Mouse (Mus musculus) intestine, embryonic 14.5 days (tissue): ENCODE results near the gene Gm10518. TPM values are rescaled to one million over a fixed set of nuclear protein-coding genes. Genes with fewer than 3 reads are reported as not detected.

Source experiments
- ATAC-seq: fragments of 200-750 bp; cut with Nextera tagmentation; replicated peaks from 2 replicates; pipeline ENCODE4 v1.8.0; 2017; ENCODE audit warnings: low read depth, moderate number of reproducible peaks, moderate TSS enrichment, moderate library complexity; ENCODE audit not compliant: low FRiP score, low TSS enrichment
- DNase-seq: peaks from one replicate; pipeline ENCODE4 v3.0.0-alpha.2; 2018; ENCODE audit warnings: low spot score
- H3K27ac ChIP-seq: fragments of 300-500 bp; sonication (generic); 2 replicates; pipeline ENCODE4 v1.5.1; 2014; ENCODE audit warnings: low read depth, mild to moderate bottlenecking, control low read depth
- H3K27me3 ChIP-seq: fragments of 300-500 bp; sonication (generic); replicated peaks from 2 replicates; pipeline ENCODE4 v1.6.1; 2014; ENCODE audit warnings: low read length, control low read depth; ENCODE audit not compliant: control insufficient read depth, insufficient read depth
- H3K36me3 ChIP-seq: fragments of 300-500 bp; sonication (generic); 2 replicates; pipeline ENCODE4 v1.6.1; 2014; ENCODE audit warnings: low read length, control low read depth; ENCODE audit not compliant: control insufficient read depth, insufficient read depth
- H3K4me1 ChIP-seq: fragments of 300-500 bp; sonication (generic); replicated peaks from 2 replicates; pipeline ENCODE4 v1.6.1; 2014; ENCODE audit warnings: low read length, control low read depth, mixed read lengths; ENCODE audit not compliant: control insufficient read depth, insufficient read depth
- H3K4me2 ChIP-seq: fragments of 300-500 bp; sonication (generic); 2 replicates; pipeline ENCODE4 v1.6.1; 2014; ENCODE audit warnings: low read length
- H3K4me3 ChIP-seq: fragments of 300-500 bp; sonication (generic); 2 replicates; pipeline ENCODE4 v1.5.1; 2014; ENCODE audit warnings: low read depth, low read length, control low read depth, mixed read lengths
- H3K9ac ChIP-seq: fragments of 300-500 bp; sonication (generic); 2 replicates; pipeline ENCODE4 v1.6.1; 2014; ENCODE audit warnings: mild to moderate bottlenecking, low read length
- H3K9me3 ChIP-seq: fragments of 300-500 bp; sonication (generic); 2 replicates; pipeline ENCODE4 v1.6.1; 2016; ENCODE audit warnings: low read length, control low read depth; ENCODE audit not compliant: control insufficient read depth
- WGBS: fragments of 180-500 bp; shearing (Covaris S2); extraction: QIAGEN DNeasy Blood & Tissue Kit; methylation state at CpG from one replicate; pipeline ENCODE4 v1.1.7; 2014; 5-methylcytosine and 5-hydroxymethylcytosine counted together
- polyA plus RNA-seq: library from polyadenylated mRNA; unstranded; fragments of >200 nt; fragmentation: Nextera tagmentation; extraction: Ambion mirVana; gene quantifications from 2 replicates; pipeline ENCODE4 v1.2.1, GENCODE M21; 2014

Gene Gm10518
- 0.17 and 0.28 TPM in 2 replicates for polyA plus RNA-seq

GRCm38 (mm10) chr1:179802610-179803512, at the start of gene Gm10518:
Gene Gm10518, plus strand, starts transcription at chr1:179803376.
- Histone ChIP-seq H3K9me3 (no peaks in the 10 kb centered on the region), H3K4me2 (peak within 1 kb of the TSS; percentile 89), H3K4me3 (peak within 1 kb of the TSS; percentile 81), H3K27ac (peak within 1 kb of the TSS; percentile 99), H3K36me3 (peaks cover 12% of the 10 kb centered on the region), H3K27me3 (no peaks in the 10 kb centered on the region), H3K9ac (peak within 1 kb of the TSS; percentile 94), H3K4me1 (peaks cover 13% of the 10 kb centered on the region)
- under 1% methylated on average over 94 of the region's 94 CpGs for WGBS
- ATAC-seq (peak; percentile 81), DNase-seq (peak; percentile 83)

GRCm38 (mm10) chr1:179756477-179756876, 46.7 kb upstream of the Gm10518 start:
- H3K27ac ChIP-seq = no peak overlapping the region
- no peaks in the 10 kb centered on the region for H3K27me3 ChIP-seq
- ATAC-seq = no peak
- H3K9ac ChIP-seq = no peak overlapping the region
- H3K4me2 ChIP-seq = no peak overlapping the region
- no peaks in the 10 kb centered on the region for H3K9me3 ChIP-seq
- DNase-seq = no peak
- H3K4me3 ChIP-seq = no peak overlapping the region
- peaks cover 90% of the 10 kb centered on the region for H3K36me3 ChIP-seq
- no peaks in the 10 kb centered on the region for H3K4me1 ChIP-seq

- no peak overlapping the region for H3K9ac ChIP-seq
- ATAC-seq (no peak), DNase-seq (no peak)
- no peaks in the 10 kb centered on the region for H3K27me3 ChIP-seq
- H3K27ac ChIP-seq = no peak overlapping the region
- H3K4me1 ChIP-seq = no peaks in the 10 kb centered on the region
- no peaks in the 10 kb centered on the region for H3K9me3 ChIP-seq
- H3K36me3 ChIP-seq = peaks cover 92% of the 10 kb centered on the region
- WGBS = 92% methylated on average over 5 of the region's 5 CpGs
- no peak overlapping the region for H3K4me2 ChIP-seq
- H3K4me3 ChIP-seq = no peak overlapping the region
Measured at GRCm38 (mm10) chr1:179760086-179760485, 43.1 kb upstream of the Gm10518 start.

GRCm38 (mm10) chr1:179760553-179760952, 42.6 kb upstream of the Gm10518 start:
- no peaks in the 10 kb centered on the region for H3K9me3 ChIP-seq
- H3K36me3 ChIP-seq = peaks cover 94% of the 10 kb centered on the region
- ATAC-seq (no peak), DNase-seq (no peak)
- H3K4me1 ChIP-seq = no peaks in the 10 kb centered on the region
- no peak overlapping the region for H3K9ac ChIP-seq
- 92% methylated on average over 4 of the region's 4 CpGs for WGBS
- no peak overlapping the region for H3K27ac ChIP-seq
- no peaks in the 10 kb centered on the region for H3K27me3 ChIP-seq
- no peak overlapping the region for H3K4me2 ChIP-seq
- no peak overlapping the region for H3K4me3 ChIP-seq

- Histone ChIP-seq H3K9me3 (no peaks in the 10 kb centered on the region), H3K27ac (no peak overlapping the region)
- no peak for DNase-seq
Measured at GRCm38 (mm10) chr1:179776831-179777230, 26.3 kb upstream of the Gm10518 start.

GRCm38 (mm10) chr1:179784098-179784497, 19.1 kb upstream of the Gm10518 start:
- H3K36me3 ChIP-seq = peaks cover 96% of the 10 kb centered on the region
- WGBS = 86% methylated on average over 4 of the region's 4 CpGs
- H3K4me1 ChIP-seq = no peaks in the 10 kb centered on the region

More at GRCm38 (mm10) chr1:179776831-179777230, 26.3 kb upstream of the Gm10518 start:
- no peak for ATAC-seq
- Histone ChIP-seq H3K4me2 (no peak overlapping the region), H3K27me3 (no peaks in the 10 kb centered on the region), H3K36me3 (peaks cover 95% of the 10 kb centered on the region), H3K4me1 (no peaks in the 10 kb centered on the region), H3K4me3 (no peak overlapping the region), H3K9ac (no peak overlapping the region)
- WGBS = 92% methylated on average over 8 of the region's 8 CpGs

GRCm38 (mm10) chr1:179785502-179785901, 17.7 kb upstream of the Gm10518 start:
- DNase-seq (no peak), ATAC-seq (no peak)
- Histone ChIP-seq H3K4me1 (no peaks in the 10 kb centered on the region), H3K9me3 (no peaks in the 10 kb centered on the region), H3K4me2 (no peak overlapping the region), H3K27me3 (no peaks in the 10 kb centered on the region), H3K36me3 (peaks cover 96% of the 10 kb centered on the region), H3K4me3 (no peak overlapping the region), H3K27ac (no peak overlapping the region), H3K9ac (no peak overlapping the region)
- WGBS = 90% methylated on average over 5 of the region's 5 CpGs

More at GRCm38 (mm10) chr1:179784098-179784497, 19.1 kb upstream of the Gm10518 start:
- DNase-seq = no peak
- Histone ChIP-seq H3K4me3 (no peak overlapping the region), H3K4me2 (no peak overlapping the region), H3K27me3 (no peaks in the 10 kb centered on the region), H3K27ac (no peak overlapping the region), H3K9me3 (no peaks in the 10 kb centered on the region), H3K9ac (no peak overlapping the region)
- ATAC-seq = no peak

GRCm38 (mm10) chr1:179787281-179787680, 15.9 kb upstream of the Gm10518 start:
- Histone ChIP-seq H3K9ac (no peak overlapping the region), H3K9me3 (no peaks in the 10 kb centered on the region), H3K27me3 (no peaks in the 10 kb centered on the region), H3K4me1 (no peaks in the 10 kb centered on the region), H3K4me3 (no peak overlapping the region), H3K27ac (no peak overlapping the region), H3K4me2 (no peak overlapping the region), H3K36me3 (peaks cover 94% of the 10 kb centered on the region)
- no peak for ATAC-seq
- WGBS = 88% methylated on average over 4 of the region's 4 CpGs
- DNase-seq = no peak

GRCm38 (mm10) chr1:179798794-179799193, 4.4 kb upstream of the Gm10518 start:
- Histone ChIP-seq H3K27ac (no peak overlapping the region), H3K4me2 (no peak overlapping the region), H3K36me3 (peaks cover 50% of the 10 kb centered on the region), H3K9me3 (no peaks in the 10 kb centered on the region), H3K4me1 (peaks cover 13% of the 10 kb centered on the region), H3K27me3 (no peaks in the 10 kb centered on the region), H3K4me3 (no peak overlapping the region), H3K9ac (no peak overlapping the region)
- DNase-seq (no peak), ATAC-seq (no peak)
